Mouse (Mus musculus) lung, embryonic 16.5 days (tissue): ENCODE results near the gene Nags. TPM values are rescaled to one million over a fixed set of nuclear protein-coding genes. Genes with fewer than 3 reads are reported as not detected.
A peak's percentile ranks its signal among the peaks of the same experiment; 100 is the strongest.
"Not testable (repeated sequence)": the region's sequence is repeated elsewhere in the genome, so short reads cannot be mapped to it uniquely, and the experiment has no call there.

ENCODE experiments used
- ATAC-seq: fragments of 200-750 bp; cut with Nextera tagmentation; 2 replicates; pipeline ENCODE4 v1.8.0; 2017; ENCODE audit warnings: low read depth, mild to moderate bottlenecking, moderate library complexity
- H3K27ac ChIP-seq: fragments of 300-500 bp; sonication (generic); 2 replicates; pipeline ENCODE4 v1.5.1; 2014; ENCODE audit warnings: mild to moderate bottlenecking, control low read depth, low read length
- H3K27me3 ChIP-seq: fragments of 300-500 bp; sonication (generic); 2 replicates; pipeline ENCODE4 v1.6.1; 2014; ENCODE audit warnings: low read depth, low read length, mixed read lengths; ENCODE audit not compliant: control insufficient read depth, insufficient read depth
- H3K36me3 ChIP-seq: fragments of 300-500 bp; sonication (generic); 2 replicates; pipeline ENCODE4 v1.6.1; 2014; ENCODE audit warnings: low read length; ENCODE audit not compliant: control insufficient read depth, insufficient read depth
- H3K4me1 ChIP-seq: fragments of 300-500 bp; sonication (generic); replicated peaks from 2 replicates; pipeline ENCODE4 v1.6.1; 2014; ENCODE audit warnings: low read length, mixed read lengths; ENCODE audit not compliant: control insufficient read depth, insufficient read depth
- H3K4me2 ChIP-seq: fragments of 300-500 bp; sonication (generic); 2 replicates; pipeline ENCODE4 v1.6.1; 2014; ENCODE audit warnings: low read depth, low read length, control low read depth
- H3K4me3 ChIP-seq: fragments of 300-500 bp; sonication (generic); 2 replicates; pipeline ENCODE4 v1.5.1; 2014; ENCODE audit warnings: mild to moderate bottlenecking, low read length, control low read depth
- H3K9ac ChIP-seq: fragments of 300-500 bp; sonication (generic); 2 replicates; pipeline ENCODE4 v1.6.1; 2014; ENCODE audit warnings: low read length, control low read depth
- H3K9me3 ChIP-seq: fragments of 300-500 bp; sonication (generic); 2 replicates; pipeline ENCODE4 v1.6.1; 2016; ENCODE audit warnings: low read length; ENCODE audit not compliant: control insufficient read depth
- WGBS: fragments of 180-500 bp; shearing (Covaris S2); extraction: QIAGEN DNeasy Blood & Tissue Kit; methylation state at CpG from one replicate; pipeline ENCODE4 v1.1.7; 2014; 5-methylcytosine and 5-hydroxymethylcytosine counted together
- polyA plus RNA-seq: library from polyadenylated mRNA; unstranded; fragments of >200 nt; fragmentation: Nextera tagmentation; extraction: Ambion mirVana; gene quantifications from 2 replicates; pipeline ENCODE4 v1.2.1, GENCODE M21; 2015

The Nags gene
- polyA plus RNA-seq, 1 experiment from 2014 or later: 0.73 TPM

GRCm38 (mm10) chr11:102146531-102146930, 1.2 kb downstream of the Nags start:
- Histone ChIP-seq H3K4me3 (no peak overlapping the region), H3K9me3 (no peaks in the 10 kb centered on the region), H3K27me3 (peaks cover 56% of the 10 kb centered on the region), H3K9ac (no peak overlapping the region), H3K4me2 (no peak overlapping the region), H3K27ac (no peak overlapping the region), H3K36me3 (no peaks in the 10 kb centered on the region), H3K4me1 (peaks cover 10% of the 10 kb centered on the region; the same call in 1 of the 2 replicates)
- 11% methylated on average over 17 of the region's 17 CpGs for WGBS
- no peak for ATAC-seq

- peak; percentile 20; the same call in 1 of the 2 replicates for ATAC-seq
- Histone ChIP-seq H3K36me3 (peaks cover 2% of the 10 kb centered on the region; the same call in 1 of the 2 replicates), H3K27me3 (peaks cover 56% of the 10 kb centered on the region), H3K27ac (no peak overlapping the region), H3K4me3 (no peak overlapping the region), H3K9me3 (no peaks in the 10 kb centered on the region), H3K4me2 (0 out of 2 replicates have a peak overlapping the region, but pooled peaks have one; percentile 11), H3K4me1 (peaks cover 10% of the 10 kb centered on the region; the same call in 1 of the 2 replicates), H3K9ac (no peak overlapping the region)
- WGBS: 10% methylated on average over 34 of the region's 34 CpGs
Observed at GRCm38 (mm10) chr11:102147213-102147989, 2.1 kb downstream of the Nags start.

GRCm38 (mm10) chr11:102156039-102156785, 10.9 kb downstream of the Nags start, which contains the start of gene Tmem101:
Gene Tmem101, minus strand, starts transcription at chr11:102156404.
- peak; percentile 93 for ATAC-seq
- Histone ChIP-seq H3K27ac (peak within 1 kb of the TSS; percentile 51; the same call in 1 of the 2 replicates), H3K4me3 (peak within 1 kb of the TSS; percentile 83), H3K9ac (peak within 1 kb of the TSS; percentile 86), H3K4me2 (peak within 1 kb of the TSS; percentile 88), H3K9me3 (no peaks in the 10 kb centered on the region), H3K27me3 (no peaks in the 10 kb centered on the region), H3K4me1 (peaks cover 5% of the 10 kb centered on the region), H3K36me3 (peaks cover 9% of the 10 kb centered on the region)
- WGBS: 0% methylated on average over 37 of the region's 37 CpGs

GRCm38 (mm10) chr11:102156786-102157089, 11.4 kb downstream of the Nags start:
- Histone ChIP-seq H3K9ac (no peak overlapping the region), H3K27me3 (no peaks in the 10 kb centered on the region), H3K4me2 (no peak overlapping the region), H3K36me3 (peaks cover 14% of the 10 kb centered on the region), H3K27ac (no peak overlapping the region), H3K9me3 (no peaks in the 10 kb centered on the region), H3K4me3 (no peak overlapping the region), H3K4me1 (peaks cover 5% of the 10 kb centered on the region)
- 9% methylated on average over 1 of the region's 1 CpGs for WGBS
- no peak for ATAC-seq

GRCm38 (mm10) chr11:102158024-102158423, 12.7 kb downstream of the Nags start:
- not testable (repeated sequence) for H3K27me3 ChIP-seq, H3K9ac ChIP-seq, H3K9me3 ChIP-seq, H3K4me3 ChIP-seq, ATAC-seq, H3K27ac ChIP-seq, H3K4me1 ChIP-seq, H3K4me2 ChIP-seq
- H3K36me3 ChIP-seq: peaks cover 18% of the 10 kb centered on the region
- WGBS: 71% methylated on average over 2 of the region's 2 CpGs

- no peak overlapping the region for H3K4me3 ChIP-seq
- 68% methylated on average over 5 of the region's 5 CpGs for WGBS
- no peak for ATAC-seq
Observed at GRCm38 (mm10) chr11:102159781-102160180, 14.5 kb downstream of the Nags start.

GRCm38 (mm10) chr11:102165971-102166722, 20.8 kb downstream of the Nags start:
- Histone ChIP-seq H3K9me3 (no peaks in the 10 kb centered on the region), H3K27me3 (no peaks in the 10 kb centered on the region), H3K4me1 (no peaks in the 10 kb centered on the region), H3K4me3 (no peak overlapping the region), H3K9ac (no peak overlapping the region), H3K36me3 (peaks cover 42% of the 10 kb centered on the region), H3K4me2 (no peak overlapping the region), H3K27ac (no peak overlapping the region)
- no peak for ATAC-seq
- WGBS: 48% methylated on average over 6 of the region's 6 CpGs

More at GRCm38 (mm10) chr11:102159781-102160180, 14.5 kb downstream of the Nags start:
- no peaks in the 10 kb centered on the region for H3K27me3 ChIP-seq
- H3K9ac ChIP-seq: no peak overlapping the region
- no peaks in the 10 kb centered on the region for H3K9me3 ChIP-seq
- H3K4me2 ChIP-seq: no peak overlapping the region
- H3K27ac ChIP-seq: no peak overlapping the region
- H3K36me3 ChIP-seq: peaks cover 24% of the 10 kb centered on the region
- H3K4me1 ChIP-seq: peaks cover 5% of the 10 kb centered on the region

- no peak overlapping the region for H3K27ac ChIP-seq
- H3K36me3 ChIP-seq: peaks cover 34% of the 10 kb centered on the region
- no peak for ATAC-seq
- no peak overlapping the region for H3K4me2 ChIP-seq
- WGBS: 89% methylated on average over 5 of the region's 5 CpGs
- H3K27me3 ChIP-seq: no peaks in the 10 kb centered on the region
- H3K9ac ChIP-seq: no peak overlapping the region
- H3K9me3 ChIP-seq: no peaks in the 10 kb centered on the region
- no peaks in the 10 kb centered on the region for H3K4me1 ChIP-seq
- no peak overlapping the region for H3K4me3 ChIP-seq
Observed at GRCm38 (mm10) chr11:102167539-102167938, 22.2 kb downstream of the Nags start.

- WGBS: 82% methylated on average over 5 of the region's 5 CpGs
- peaks cover 30% of the 10 kb centered on the region for H3K36me3 ChIP-seq
Observed at GRCm38 (mm10) chr11:102168689-102169088, 23.4 kb downstream of the Nags start.

More at GRCm38 (mm10) chr11:102168689-102169088, 23.4 kb downstream of the Nags start:
- H3K27ac ChIP-seq: no peak overlapping the region
- H3K4me3 ChIP-seq: no peak overlapping the region
- ATAC-seq: no peak
- no peaks in the 10 kb centered on the region for H3K27me3 ChIP-seq
- H3K4me2 ChIP-seq: no peak overlapping the region
- no peak overlapping the region for H3K9ac ChIP-seq
- H3K4me1 ChIP-seq: no peaks in the 10 kb centered on the region
- H3K9me3 ChIP-seq: no peaks in the 10 kb centered on the region
